Comparison of ENCODE assay signal across 28 mouse cellular contexts in the genomic region with DNA sequence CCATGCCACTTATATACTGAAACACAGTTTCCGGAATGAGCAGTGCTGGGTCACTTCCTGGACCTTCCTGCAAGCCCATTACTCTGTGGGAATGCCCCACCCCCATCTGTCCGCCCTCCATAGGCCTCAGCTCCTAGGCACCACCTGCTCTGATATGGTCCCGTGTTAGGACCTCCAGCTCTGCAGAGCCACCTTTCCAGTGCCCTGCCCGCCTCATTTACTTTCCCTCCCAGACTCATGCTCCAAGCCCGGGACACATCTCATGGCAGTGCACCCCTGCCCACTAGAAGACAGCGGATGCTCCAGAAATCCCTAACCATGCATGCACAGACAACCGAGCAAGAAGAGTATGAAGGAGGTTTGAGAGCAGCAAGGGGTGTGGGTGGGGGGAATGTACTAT. TPM values are rescaled to one million over a fixed set of nuclear protein-coding genes. Genes with fewer than 3 reads are reported as not detected.
DNase-seq lines count a peak whose midpoint lies in the region; ATAC-seq and TF ChIP-seq lines count a peak whose summit lies in the region.
"Had no signal": no experiment of that assay in that cellular context is flagged by ENCODE, and none has a peak within 500 bp of the region (broad histone marks: within the 10 kb centered on the region; RNA-seq: fewer than 3 reads in every experiment).

No protein-coding gene starts in this region.

- no peak overlapping the region for H3K9ac ChIP-seq in kidney, embryonic 15.5 days
- H3K9ac ChIP-seq in midbrain, postnatal 0 days (replicated peaks; ENCODE audit: low read length, poor library complexity, severe bottlenecking), result no peak overlapping the region
- H3K9ac ChIP-seq: forebrain, embryonic 15.5 days; hindbrain, embryonic 15.5 days; neural tube, embryonic 15.5 days had no signal

- H3K27ac ChIP-seq in heart, embryonic 10.5 days, result peak overlapping the region; percentile 83; the same call in 1 of the 2 replicates
- H3K27ac ChIP-seq in kidney, embryonic 15.5 days, result peak overlapping the region; percentile 85; the same call in 1 of the 2 replicates
- no peak overlapping the region for H3K27ac ChIP-seq in kidney, adult 2 months (ENCODE audit: insufficient read depth, low read depth, low read length)
- 0 out of 2 replicates have a peak overlapping the region, but pooled peaks have one; percentile 23 for H3K27ac ChIP-seq in midbrain, embryonic 10.5 days (replicated peaks)
- no peak overlapping the region for H3K27ac ChIP-seq in midbrain, postnatal 0 days (ENCODE audit: low read depth, low read length)
- H3K27ac ChIP-seq in small intestine, adult 2 months (ENCODE audit: insufficient read depth, low read depth, low read length), result peak overlapping the region; percentile 82; the same call in 1 of the 2 replicates
- H3K27ac ChIP-seq: forebrain, embryonic 15.5 days; hindbrain, embryonic 15.5 days; macrophage; neural tube, embryonic 15.5 days had no signal

- peaks cover 7% of the 10 kb centered on the region; the same call in 1 of the 2 replicates for H3K36me3 ChIP-seq in heart, embryonic 10.5 days
- H3K36me3 ChIP-seq in kidney, embryonic 15.5 days, result peaks cover 13% of the 10 kb centered on the region; the same call in 1 of the 2 replicates
- H3K36me3 ChIP-seq in kidney, adult 2 months (ENCODE audit: control insufficient read depth, insufficient read depth, low read length), result no peaks in the 10 kb centered on the region
- H3K36me3 ChIP-seq in midbrain, embryonic 10.5 days, result no peaks in the 10 kb centered on the region
- H3K36me3 ChIP-seq in midbrain, postnatal 0 days (ENCODE audit: insufficient read depth, low read length), result no peaks in the 10 kb centered on the region
- peaks cover 1% of the 10 kb centered on the region; the same call in 1 of the 2 replicates for H3K36me3 ChIP-seq in small intestine, adult 2 months (ENCODE audit: control insufficient read depth, insufficient read depth, low read length)
- H3K36me3 ChIP-seq: forebrain, embryonic 15.5 days; hindbrain, embryonic 10.5 days; hindbrain, embryonic 15.5 days; neural tube, embryonic 15.5 days had no signal

- no peak for TF ChIP-seq POLR2A in kidney, adult 2 months (IDR thresholded peaks at IDR 0.05; ENCODE audit: low read depth, low read length)
- no peak for TF ChIP-seq POLR2A in small intestine, adult 2 months (IDR thresholded peaks at IDR 0.05; ENCODE audit: low read depth, low read length)

- H3K4me2 ChIP-seq in kidney, embryonic 15.5 days, result no peak overlapping the region
- no peak overlapping the region for H3K4me2 ChIP-seq in midbrain, postnatal 0 days (ENCODE audit: low read depth, low read length, poor library complexity, severe bottlenecking)
- H3K4me2 ChIP-seq: forebrain, embryonic 15.5 days; hindbrain, embryonic 15.5 days; neural tube, embryonic 15.5 days had no signal

- no peak for DNase-seq in heart, embryonic 10.5 days (ENCODE audit: low spot score)
- no peak for DNase-seq in heart, adult 9 months (ENCODE audit: low spot score in 2 of 2)
- no peak for DNase-seq in kidney, adult 2 months
- DNase-seq in midbrain, embryonic 10.5 days (ENCODE audit: low spot score), result no peak
- DNase-seq in midbrain, postnatal 0 days (ENCODE audit: low spot score), result no peak
- no peak for DNase-seq in spleen, adult 18-20 months
- DNase-seq: adrenal gland, postnatal 25 days; cerebellum, adult 18-20 months; cerebellum, postnatal 10 days; gastrocnemius, postnatal 25 days; heart, postnatal 14 days; kidney, postnatal 4 days; lung, adult 18-20 months; midbrain, embryonic 14.5 days; right cerebral cortex, adult 18-20 months; thymus, adult 2 months; thymus, postnatal 4 days had no signal

- ATAC-seq in kidney, embryonic 15.5 days (replicated peaks; ENCODE audit: low FRiP score), result no peak
- ATAC-seq in midbrain, postnatal 0 days (ENCODE audit: low FRiP score), result no peak
- ATAC-seq: forebrain, embryonic 15.5 days; inflammation-experienced regulatory T-cells, adult 6 months; lung, postnatal 0 days had no signal

- 68% methylated on average over 7 of the region's 7 CpGs for WGBS in heart, embryonic 10.5 days
- 79% methylated on average over 7 of the region's 7 CpGs for WGBS in kidney, embryonic 15.5 days
- WGBS in kidney, adult 2 months, result 86% methylated on average over 7 of the region's 7 CpGs
- 81% methylated on average over 7 of the region's 7 CpGs for WGBS in midbrain, embryonic 10.5 days
- 89% methylated on average over 7 of the region's 7 CpGs for WGBS in midbrain, postnatal 0 days
- WGBS in small intestine, adult 2 months, result 86% methylated on average over 7 of the region's 7 CpGs

- H3K27me3 ChIP-seq in heart, embryonic 10.5 days (ENCODE audit: insufficient read depth, poor library complexity, severe bottlenecking), result no peaks in the 10 kb centered on the region
- H3K27me3 ChIP-seq in kidney, embryonic 15.5 days, result no peaks in the 10 kb centered on the region
- H3K27me3 ChIP-seq in kidney, adult 2 months (replicated peaks; ENCODE audit: control insufficient read depth, insufficient read depth, low read length), result no peaks in the 10 kb centered on the region
- 0 out of 2 replicates have a peak, but pooled peaks cover 3% of the 10 kb centered on the region for H3K27me3 ChIP-seq in midbrain, embryonic 10.5 days (ENCODE audit: low read depth, poor library complexity, severe bottlenecking)
- no peaks in the 10 kb centered on the region for H3K27me3 ChIP-seq in midbrain, postnatal 0 days (ENCODE audit: insufficient read depth, low read length)
- no peaks in the 10 kb centered on the region for H3K27me3 ChIP-seq in small intestine, adult 2 months (ENCODE audit: control insufficient read depth, insufficient read depth, low read length)
- H3K27me3 ChIP-seq: forebrain, embryonic 15.5 days; hindbrain, embryonic 15.5 days; neural tube, embryonic 15.5 days had no signal

- H3K9me3 ChIP-seq in heart, embryonic 10.5 days, result no peaks in the 10 kb centered on the region
- H3K9me3 ChIP-seq in kidney, embryonic 15.5 days (replicated peaks), result no peaks in the 10 kb centered on the region
- no peaks in the 10 kb centered on the region for H3K9me3 ChIP-seq in midbrain, embryonic 10.5 days (replicated peaks)
- H3K9me3 ChIP-seq in midbrain, postnatal 0 days (ENCODE audit: low read length), result no peaks in the 10 kb centered on the region
- H3K9me3 ChIP-seq: forebrain, embryonic 15.5 days; hindbrain, embryonic 10.5 days; hindbrain, embryonic 15.5 days; neural tube, embryonic 15.5 days had no signal

- H3K4me1 ChIP-seq in heart, embryonic 10.5 days, result peaks cover 85% of the 10 kb centered on the region
- peaks cover 85% of the 10 kb centered on the region for H3K4me1 ChIP-seq in kidney, embryonic 15.5 days
- H3K4me1 ChIP-seq in kidney, adult 2 months (ENCODE audit: control insufficient read depth, insufficient read depth, low read length), result peaks cover 55% of the 10 kb centered on the region
- H3K4me1 ChIP-seq in midbrain, embryonic 10.5 days, result peaks cover 48% of the 10 kb centered on the region
- no peaks in the 10 kb centered on the region for H3K4me1 ChIP-seq in midbrain, postnatal 0 days (ENCODE audit: insufficient read depth, low read length)
- peaks cover 54% of the 10 kb centered on the region for H3K4me1 ChIP-seq in small intestine, adult 2 months (ENCODE audit: control insufficient read depth, insufficient read depth, insufficient read length, low read length)
- H3K4me1 ChIP-seq: forebrain, embryonic 15.5 days; hindbrain, embryonic 15.5 days had no signal

- no peak for TF ChIP-seq CTCF in kidney, adult 2 months (conservative IDR thresholded peaks at IDR 0.05; ENCODE audit: insufficient read depth, insufficient read length, low read depth, low read length)
- TF ChIP-seq CTCF in midbrain, postnatal 0 days (IDR thresholded peaks at IDR 0.05), result no peak
- no peak for TF ChIP-seq CTCF in small intestine, adult 2 months (IDR thresholded peaks at IDR 0.05; ENCODE audit: extremely low read depth, insufficient read length, insufficient replicate concordance, low read depth, low read length)

- H3K4me3 ChIP-seq in heart, embryonic 10.5 days, result no peak overlapping the region
- H3K4me3 ChIP-seq in kidney, embryonic 15.5 days (replicated peaks), result no peak overlapping the region
- H3K4me3 ChIP-seq in kidney, adult 2 months (ENCODE audit: insufficient read depth, low read depth, low read length), result no peak overlapping the region
- no peak overlapping the region for H3K4me3 ChIP-seq in midbrain, embryonic 10.5 days
- H3K4me3 ChIP-seq in midbrain, postnatal 0 days (ENCODE audit: low read depth, low read length), result no peak overlapping the region
- H3K4me3 ChIP-seq in small intestine, adult 2 months (ENCODE audit: low read depth, low read length), result no peak overlapping the region
- H3K4me3 ChIP-seq: forebrain, embryonic 15.5 days; hindbrain, embryonic 10.5 days; hindbrain, embryonic 15.5 days; neural tube, embryonic 15.5 days had no signal

RNA-seq across cellular contexts. Expression of a gene that starts 9.7 kb away (rescaled TPM):
- 31.1 and 39.8 TPM in 2 replicates for polyA plus RNA-seq in heart, embryonic 10.5 days (2016; fragmentation: Nextera tagmentation; extraction: Ambion mirVana)
- polyA plus RNA-seq in kidney, embryonic 15.5 days (2015; fragmentation: Nextera tagmentation; extraction: Ambion mirVana), result 53.9 and 59.5 TPM in 2 replicates
- 60.8 and 61.1 TPM in 2 replicates for polyA plus RNA-seq in kidney, adult 2 months (2012; rRNA removed)
- 32.0 and 36.5 TPM in 2 replicates for polyA plus RNA-seq in midbrain, embryonic 10.5 days (2016; fragmentation: Nextera tagmentation; extraction: Ambion mirVana)
- total RNA-seq in midbrain, postnatal 0 days (2014; rRNA removed), result 4.7 and 4.9 TPM in 2 replicates
- polyA plus RNA-seq in midbrain, postnatal 0 days (2015; fragmentation: Nextera tagmentation; extraction: Ambion mirVana), result 4.5 and 4.7 TPM in 2 replicates
- 21.4 and 35.7 TPM in 2 replicates for polyA plus RNA-seq in small intestine, adult 2 months (2012; rRNA removed)

RNA-seq across cellular contexts. Expression of a gene that starts 19.8 kb away (rescaled TPM):
- 0.10 TPM in 1 of 2 replicates, not detected in the other for polyA plus RNA-seq in heart, embryonic 10.5 days (2016; fragmentation: Nextera tagmentation; extraction: Ambion mirVana)
- polyA plus RNA-seq in kidney, embryonic 15.5 days (2015; fragmentation: Nextera tagmentation; extraction: Ambion mirVana), result 0.17 TPM in 1 of 2 replicates, not detected in the other
- polyA plus RNA-seq in kidney, adult 2 months (2012; rRNA removed), result 0.14 and 0.22 TPM in 2 replicates
- polyA plus RNA-seq in midbrain, embryonic 10.5 days (2016; fragmentation: Nextera tagmentation; extraction: Ambion mirVana), result not detected in 2 replicates
- total RNA-seq in midbrain, postnatal 0 days (2014; rRNA removed), result 0.16 TPM in 1 of 2 replicates, not detected in the other
- polyA plus RNA-seq in midbrain, postnatal 0 days (2015; fragmentation: Nextera tagmentation; extraction: Ambion mirVana), result not detected in 2 replicates
- 0.55 and 1.2 TPM in 2 replicates for polyA plus RNA-seq in small intestine, adult 2 months (2012; rRNA removed)
- total RNA-seq: adrenal gland, postnatal 25 days; common myeloid progenitor, adult 5-6 weeks; gastrocnemius, postnatal 25 days; heart, postnatal 14 days; megakaryocyte-erythroid progenitor cell, adult 5-6 weeks had no signal
- polyA plus RNA-seq: forebrain, embryonic 15.5 days; inflammation-experienced regulatory T-cells, adult 6 months; macrophage; midbrain, embryonic 14.5 days; neural tube, embryonic 15.5 days had no signal

Comparison
In these comparisons a context has a peak if more than half of its experiments do, and no peak if none do; other contexts are left out.
1. H3K27ac ChIP-seq: peak in heart, embryonic 10.5 days (single experiment), kidney, embryonic 15.5 days (single experiment), midbrain, embryonic 10.5 days (single experiment) and small intestine, adult 2 months (single experiment); none in kidney, adult 2 months (single experiment) and midbrain, postnatal 0 days (single experiment).